Mouse (Mus musculus) ES-CJ7 (cell line): ENCODE measurements at regions not wholly inside any gene's neighbourhood (a gene's known extent, or its start where the extent isn't known, plus 50 kb on each side); places are given as distances from the start of the nearest gene placed in this dataset.
"Not testable (repeated sequence)": the region's sequence is repeated elsewhere in the genome, so short reads cannot be mapped to it uniquely, and the experiment has no call there.

ENCODE experiments used
- DNase-seq: peaks from one replicate; pipeline ENCODE4 v3.0.0; 2011; ENCODE audit warnings: low read depth, low spot score

- DNase-seq: no peak
These were observed 59.3 kb downstream of the Sox2 start for GRCm38 (mm10) chr3:34709553-34709952.

GRCm38 (mm10) chr3:34712137-34712536 lies 61.9 kb downstream of the Sox2 start:
- not testable (repeated sequence) for DNase-seq

GRCm38 (mm10) chr3:34722506-34722905 lies 72.3 kb downstream of the Sox2 start:
- no peak for DNase-seq

- no peak for DNase-seq
These were observed 76.8 kb downstream of the Sox2 start for GRCm38 (mm10) chr3:34726955-34727354.

DNA sequence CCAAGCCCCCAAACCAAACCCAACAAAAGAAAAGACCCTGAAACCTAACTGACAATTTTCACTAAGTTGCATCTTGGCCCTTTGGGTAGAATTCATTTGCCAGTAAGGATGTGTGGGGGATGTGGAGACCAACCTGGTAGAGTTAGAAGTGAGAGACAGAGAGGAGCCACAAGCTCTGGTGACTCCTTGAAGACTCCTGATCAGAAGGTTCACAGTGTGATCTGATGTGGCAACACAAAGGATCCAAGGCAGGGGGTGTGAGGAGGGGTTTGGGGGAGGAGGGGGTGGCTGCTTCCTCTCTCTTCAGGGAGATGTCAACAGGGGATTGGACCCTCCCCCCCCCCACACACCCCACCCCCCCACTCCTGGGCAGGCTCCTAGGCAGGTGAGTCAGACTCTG lies 78.1 kb downstream of the Sox2 start:
- DNase-seq: no peak

DNA sequence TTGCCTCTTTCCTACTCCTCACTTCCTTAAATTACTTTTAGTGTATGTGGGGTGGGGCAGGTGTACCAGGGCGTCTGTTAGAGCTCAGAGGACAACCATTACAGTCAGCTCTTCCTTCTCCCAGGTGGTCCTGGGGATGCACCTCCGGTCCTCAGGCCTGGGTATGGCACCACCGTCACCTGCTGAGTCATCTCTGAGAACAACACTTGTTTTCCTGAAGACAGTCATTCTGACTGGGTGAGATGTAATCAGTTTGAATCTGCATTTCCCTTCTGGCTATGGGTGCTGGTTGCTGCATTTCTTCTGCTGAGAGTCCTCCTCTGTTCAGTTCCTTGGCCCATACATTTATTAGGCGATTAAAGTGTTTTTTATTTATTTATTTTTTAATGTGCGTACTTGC lies 84.8 kb downstream of the Sox2 start:
- peak; percentile 92 for DNase-seq

- peak; percentile 41 for DNase-seq
These were observed 87.8 kb downstream of the Sox2 start for GRCm38 (mm10) chr3:34738001-34738400.

DNA sequence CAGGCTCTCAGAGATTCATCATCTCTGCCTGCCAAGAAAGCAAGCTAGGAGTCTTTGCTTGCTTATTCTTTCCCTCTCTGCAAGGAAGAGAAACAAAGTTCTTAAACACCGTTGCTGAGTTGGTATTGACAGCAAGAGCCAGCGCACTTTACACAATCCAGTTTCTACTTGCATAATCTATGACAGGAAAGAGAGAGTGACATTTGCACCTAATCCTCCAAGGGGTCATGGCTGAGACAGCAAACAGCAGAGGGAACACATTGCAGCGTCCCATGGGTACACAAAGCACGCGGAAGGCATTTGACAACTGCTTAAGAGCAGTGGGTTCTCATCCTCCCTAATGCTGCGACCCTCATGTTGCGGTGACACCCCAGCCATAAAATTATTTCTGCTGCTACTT lies 88.7 kb downstream of the Sox2 start:
- no peak for DNase-seq

- DNase-seq: no peak
These were observed 89.5 kb downstream of the Sox2 start for GRCm38 (mm10) chr3:34739693-34740092.

- no peak for DNase-seq
These were observed 89.9 kb downstream of the Sox2 start for GRCm38 (mm10) chr3:34740110-34740509.

DNA sequence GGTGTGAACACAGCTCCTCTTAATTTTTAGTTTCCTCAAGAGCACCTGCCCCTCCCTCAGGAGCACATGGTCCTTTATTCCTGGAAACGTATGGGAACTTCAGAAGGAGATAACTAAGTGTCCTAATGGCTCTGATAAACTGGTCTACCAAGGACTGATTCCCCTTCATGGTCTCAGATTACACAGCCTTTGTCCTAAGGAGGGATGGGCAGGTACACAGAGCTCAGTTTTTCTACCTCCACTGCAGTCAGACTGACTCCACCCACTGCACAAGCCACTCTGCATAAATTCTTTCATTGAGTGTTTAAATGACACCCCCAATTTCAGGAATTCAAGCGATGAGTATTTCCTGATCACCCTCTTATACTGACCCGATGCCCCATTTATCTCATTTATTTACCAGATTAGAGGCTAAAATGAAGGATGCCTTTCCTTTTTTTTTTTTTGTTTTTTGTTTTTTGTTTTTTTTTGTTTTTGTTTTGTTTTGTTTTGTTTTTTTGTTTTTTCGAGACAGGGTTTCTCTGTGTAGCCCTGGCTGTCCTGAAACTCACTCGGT lies 95.1 kb downstream of the Sox2 start:
- DNase-seq: peak; percentile 97

DNA sequence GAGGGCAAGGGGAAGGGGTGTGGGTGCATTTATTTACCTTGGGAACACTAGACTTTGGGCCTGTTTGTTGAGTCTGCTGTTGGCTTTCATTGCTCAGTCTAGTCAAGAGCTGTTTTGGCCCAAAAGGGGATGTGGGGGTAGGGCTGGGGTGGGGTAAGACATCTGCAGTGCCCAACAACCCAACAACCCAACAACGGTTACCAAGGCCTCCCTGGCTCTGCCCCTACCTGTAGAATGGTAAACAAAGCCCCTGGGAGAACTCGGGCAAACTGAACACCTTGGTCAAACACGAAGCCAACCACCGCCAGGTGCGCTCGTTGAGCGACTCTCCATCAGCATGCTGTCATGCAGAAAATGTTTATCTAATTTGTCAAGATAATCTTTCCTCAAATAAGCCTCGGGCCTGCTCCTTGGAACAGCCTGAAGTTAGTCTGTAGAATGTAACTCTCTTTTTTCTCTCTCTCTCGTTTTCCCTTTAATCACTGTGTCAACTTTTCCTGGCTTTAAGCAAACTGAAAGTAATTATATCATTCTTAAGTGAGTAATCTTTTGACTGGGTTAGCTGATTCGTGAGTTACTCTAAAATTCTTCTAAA lies 97.4 kb downstream of the Sox2 start:
- DNase-seq: no peak

DNA sequence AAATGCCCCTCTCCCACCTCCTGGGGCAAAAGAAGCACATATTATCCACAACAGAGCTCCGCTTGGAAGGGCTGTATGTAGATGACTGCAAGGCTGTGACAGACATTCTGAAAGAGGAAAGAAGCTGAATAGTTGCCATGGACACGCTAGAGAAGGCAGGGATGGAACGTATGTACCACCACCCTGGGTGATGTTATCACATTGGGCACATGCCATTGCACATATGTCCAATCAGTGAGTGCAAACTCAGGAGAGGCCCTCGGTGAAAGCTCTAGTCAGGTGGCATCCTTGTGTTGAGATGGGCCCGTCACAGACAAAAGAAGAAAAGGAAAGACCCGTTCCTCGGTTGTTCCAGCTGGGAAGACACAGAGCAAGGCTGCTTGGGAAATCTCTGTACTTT lies 99.8 kb downstream of the Sox2 start:
- DNase-seq: no peak

GRCm38 (mm10) chr3:34751551-34751950 lies 101.3 kb downstream of the Sox2 start:
- no peak for DNase-seq

DNA sequence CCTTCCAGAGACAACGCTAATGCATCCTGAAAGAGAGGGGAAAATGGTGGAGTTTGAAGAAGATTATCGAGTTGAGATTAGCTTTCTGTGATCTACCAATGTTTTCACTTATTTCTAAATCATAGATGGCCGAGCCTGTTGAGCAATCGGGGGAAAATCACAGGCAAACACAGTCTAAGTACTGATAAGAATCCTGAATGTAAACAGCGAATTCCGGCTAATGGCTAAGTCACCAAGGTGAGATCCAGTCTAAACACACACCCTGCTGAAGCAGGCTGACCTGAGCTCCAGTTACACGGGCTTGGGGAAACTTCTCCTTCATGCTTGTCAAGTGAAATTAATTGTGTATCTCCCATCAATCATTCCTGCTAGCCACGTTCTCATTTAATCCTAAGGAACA lies 103.4 kb downstream of the Sox2 start:
- no peak for DNase-seq

DNA sequence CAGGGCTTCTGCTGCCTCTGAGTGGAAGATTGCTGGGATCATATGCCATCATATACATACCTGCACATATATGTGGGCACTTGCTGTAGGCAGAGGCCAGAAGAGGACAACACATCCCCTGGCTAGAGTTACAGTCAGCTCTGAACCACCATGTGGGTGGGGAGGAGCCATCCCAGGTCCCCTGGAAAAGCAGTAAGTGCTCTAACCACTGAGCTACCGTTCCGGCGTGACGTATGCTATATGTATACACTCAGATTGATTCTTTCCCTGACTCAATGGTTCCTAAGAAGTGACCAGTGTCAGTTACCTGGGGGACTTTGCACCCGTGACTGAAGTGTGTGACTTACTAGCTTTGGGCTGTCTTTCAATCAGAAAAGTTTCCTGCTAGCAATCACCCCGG lies 104.6 kb downstream of the Sox2 start:
- DNase-seq: peak; percentile 70

DNA sequence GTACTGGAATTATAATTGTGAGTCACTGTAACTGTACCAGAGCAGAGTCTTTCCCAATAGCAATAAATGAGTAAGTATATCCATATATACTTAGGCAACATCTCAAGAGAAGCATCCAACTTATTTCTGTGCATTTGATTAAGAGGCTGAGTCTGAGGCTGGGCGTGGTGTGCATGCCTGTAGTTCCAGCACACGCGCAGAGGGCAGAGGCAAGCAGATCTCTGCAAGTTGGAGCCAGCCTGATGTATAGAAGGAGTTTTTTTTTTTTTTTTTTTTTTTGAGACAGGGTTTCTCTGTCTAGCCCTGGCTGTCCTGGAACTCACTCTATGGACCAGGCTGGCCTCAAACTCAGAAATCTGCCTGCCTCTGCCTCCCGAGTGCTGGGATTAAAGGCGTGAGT lies 105.1 kb downstream of the Sox2 start:
- peak; percentile 83 for DNase-seq

DNA sequence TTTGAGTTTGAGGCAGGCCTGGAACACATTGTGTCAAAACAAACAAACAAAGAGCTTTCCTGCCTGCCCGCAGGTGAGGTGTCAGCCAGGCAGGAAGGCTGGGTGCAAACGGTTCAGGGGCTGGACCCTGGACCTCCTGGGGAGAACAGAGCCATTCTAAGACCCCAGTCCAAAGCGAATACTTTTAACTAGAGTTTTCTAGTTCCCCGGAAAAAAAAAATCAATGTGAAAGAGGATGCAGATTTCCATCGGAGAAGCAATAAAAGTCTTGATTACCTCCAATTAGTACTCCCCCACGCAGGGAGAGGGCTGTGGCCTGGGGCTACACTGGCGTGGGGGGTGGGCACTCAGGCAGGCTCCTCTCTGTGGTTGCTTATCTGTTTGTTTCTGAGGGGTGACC lies 106.4 kb downstream of the Sox2 start:
- DNase-seq: peak; percentile 98

GRCm38 (mm10) chr3:34757130-34757529 lies 106.9 kb downstream of the Sox2 start:
- DNase-seq: peak; percentile 79

- peak; percentile 99 for DNase-seq
These were observed 107.8 kb downstream of the Sox2 start for GRCm38 (mm10) chr3:34757813-34758510.

DNA sequence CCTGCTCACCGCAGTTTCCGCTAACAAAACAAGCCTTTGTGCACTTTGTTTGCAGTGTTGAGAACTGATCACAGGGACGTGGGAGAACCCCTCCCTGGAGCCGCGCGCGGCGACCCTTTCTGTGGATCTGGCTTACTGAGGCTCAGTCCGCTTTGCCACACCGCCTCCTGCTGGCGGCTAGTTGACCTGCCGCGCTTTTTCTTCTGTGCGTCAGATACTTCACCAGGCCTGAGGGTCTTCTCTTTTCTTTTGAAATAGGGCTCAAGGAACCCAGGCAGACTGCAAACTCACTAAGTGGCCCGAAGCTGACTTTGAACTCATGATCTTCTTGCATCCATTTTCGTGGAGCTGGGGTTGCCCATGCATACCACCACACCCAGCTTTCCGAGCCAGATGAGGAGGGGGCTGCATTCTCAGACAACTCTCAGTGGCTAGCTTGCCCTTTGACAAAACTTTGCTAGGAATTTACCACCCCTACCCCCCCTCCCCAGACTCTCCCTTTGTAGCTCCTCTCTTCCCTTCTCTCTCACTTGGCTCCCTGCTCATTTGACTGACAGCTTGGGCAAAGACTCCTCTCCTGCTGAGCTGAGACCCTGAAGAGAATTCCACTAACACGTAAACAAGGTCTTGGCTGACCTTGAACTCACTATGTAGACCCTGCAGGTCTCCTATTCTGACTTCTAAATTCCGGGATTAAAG lies 109.9 kb downstream of the Sox2 start:
- DNase-seq: peak; percentile 96

- DNase-seq: peak; percentile 99
These were observed 111.1 kb downstream of the Sox2 start for GRCm38 (mm10) chr3:34761162-34761769.
